11 mouse cellular contexts compared by ENCODE assay signal in the genomic region with DNA sequence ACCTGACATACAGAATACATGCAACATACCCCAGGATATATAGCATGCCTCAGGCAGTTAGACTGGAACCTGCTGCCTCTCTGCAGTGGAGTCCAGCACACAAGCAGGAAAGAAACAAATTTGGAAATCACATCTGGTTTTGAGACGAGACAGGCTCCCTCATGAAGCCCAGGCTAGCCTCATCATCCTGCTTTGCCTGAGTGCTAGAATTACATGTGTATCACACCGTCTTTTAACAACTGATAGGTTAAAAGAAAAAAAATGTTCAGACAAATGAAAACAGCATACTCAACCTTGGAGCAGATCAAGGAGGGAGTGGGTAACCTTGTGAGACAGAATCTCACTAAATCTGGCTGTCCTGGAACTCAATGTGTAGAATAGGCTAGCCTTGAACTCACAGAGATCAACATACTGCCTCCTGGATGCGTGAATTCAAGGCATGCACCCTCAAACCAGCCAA. TPM values are rescaled to one million over a fixed set of nuclear protein-coding genes. Genes with fewer than 3 reads are reported as not detected.
DNase-seq lines count a peak whose midpoint lies in the region; ATAC-seq and TF ChIP-seq lines count a peak whose summit lies in the region.
"Had no signal": no experiment of that assay in that cellular context is flagged by ENCODE, and none has a peak within 500 bp of the region (broad histone marks: within the 10 kb centered on the region; RNA-seq: fewer than 3 reads in every experiment).

No protein-coding gene starts in this region.

- H3K27me3 ChIP-seq in heart, embryonic 12.5 days (replicated peaks) = no peaks in the 10 kb centered on the region
- no peaks in the 10 kb centered on the region for H3K27me3 ChIP-seq in heart, embryonic 10.5 days (ENCODE audit: insufficient read depth, poor library complexity, severe bottlenecking)
- no peaks in the 10 kb centered on the region for H3K27me3 ChIP-seq in MEL (ENCODE audit: control insufficient read depth in 1 of 2, insufficient read depth in 2 of 2, low read length in 2 of 2)
- H3K27me3 ChIP-seq in limb, embryonic 15.5 days = no peaks in the 10 kb centered on the region
- no peaks in the 10 kb centered on the region for H3K27me3 ChIP-seq in liver, embryonic 12.5 days (replicated peaks)
- H3K27me3 ChIP-seq: Patski had no signal

- no peak for DNase-seq in heart, embryonic 10.5 days (ENCODE audit: low spot score)
- peak in 1 of 2 experiments; percentile 3 for DNase-seq in layer of hippocampus, adult 2 months (ENCODE audit: low spot score in 2 of 2)
- no peak for DNase-seq in layer of hippocampus, postnatal 25 days (ENCODE audit: extremely low spot score in 1 of 2, low spot score in 1 of 2)
- no peak for DNase-seq in MEL (ENCODE audit: low read depth, low spot score)
- DNase-seq in urinary bladder, postnatal 10 days (ENCODE audit: low spot score) = no peak
- DNase-seq: adrenal gland, adult 8-10 months; B cell, adult 2 months had no signal

- H3K79me2 ChIP-seq in MEL (ENCODE audit: control insufficient read depth, insufficient read depth, low read length, poor library complexity) = no peaks in the 10 kb centered on the region

- H3K4me3 ChIP-seq in heart, embryonic 12.5 days = no peak overlapping the region
- H3K4me3 ChIP-seq in heart, embryonic 10.5 days = no peak overlapping the region
- no peak overlapping the region for H3K4me3 ChIP-seq in layer of hippocampus, adult 2 months
- no peak overlapping the region for H3K4me3 ChIP-seq in MEL (ENCODE audit: control insufficient read depth in 1 of 2, insufficient read depth in 1 of 2, low read depth in 2 of 2, low read length in 2 of 2)
- H3K4me3 ChIP-seq in limb, embryonic 15.5 days = no peak overlapping the region
- H3K4me3 ChIP-seq in liver, embryonic 12.5 days = no peak overlapping the region

- H3K27ac ChIP-seq in heart, embryonic 12.5 days (ENCODE audit: poor library complexity, severe bottlenecking) = 0 out of 2 replicates have a peak overlapping the region, but pooled peaks have one; percentile 74
- H3K27ac ChIP-seq in heart, embryonic 10.5 days = no peak overlapping the region
- H3K27ac ChIP-seq in layer of hippocampus, adult 2 months = peak overlapping the region; percentile 84
- no peak overlapping the region for H3K27ac ChIP-seq in MEL (ENCODE audit: control insufficient read depth, low read depth, low read length)
- peak overlapping the region; percentile 94 for H3K27ac ChIP-seq in limb, embryonic 15.5 days
- H3K27ac ChIP-seq in liver, embryonic 12.5 days = no peak overlapping the region

- TF ChIP-seq EP300 in MEL (IDR thresholded peaks at IDR 0.05; ENCODE audit: low read depth in 1 of 2, low read length in 2 of 2) = no peak

- no peak for TF ChIP-seq CTCF in layer of hippocampus, adult 2 months (conservative IDR thresholded peaks at IDR 0.05)
- TF ChIP-seq CTCF in MEL (IDR thresholded peaks at IDR 0.05 in 2 of 3, conservative IDR thresholded peaks at IDR 0.05 in 1 of 3; ENCODE audit: control insufficient read depth in 1 of 3, insufficient read depth in 1 of 3, low read depth in 2 of 3, low read length in 3 of 3, poor library complexity in 1 of 3, severe bottlenecking in 1 of 3) = no peak

- H3K9ac ChIP-seq in heart, embryonic 12.5 days = no peak overlapping the region
- no peak overlapping the region for H3K9ac ChIP-seq in MEL (ENCODE audit: control insufficient read depth, low read depth, low read length, poor library complexity, severe bottlenecking)
- no peak overlapping the region for H3K9ac ChIP-seq in limb, embryonic 15.5 days
- no peak overlapping the region for H3K9ac ChIP-seq in liver, embryonic 12.5 days

- ATAC-seq in heart, embryonic 12.5 days (ENCODE audit: insufficient number of reproducible peaks, low FRiP score) = no peak
- no peak for ATAC-seq in limb, embryonic 15.5 days (ENCODE audit: insufficient number of reproducible peaks, low FRiP score, low TSS enrichment, low read depth)
- ATAC-seq in liver, embryonic 12.5 days = no peak
- ATAC-seq: Patski had no signal

- peaks cover 30% of the 10 kb centered on the region for H3K4me1 ChIP-seq in heart, embryonic 12.5 days (replicated peaks)
- H3K4me1 ChIP-seq in heart, embryonic 10.5 days = peaks cover 26% of the 10 kb centered on the region
- H3K4me1 ChIP-seq in MEL (ENCODE audit: control insufficient read depth in 1 of 2, insufficient read depth in 2 of 2, low read length in 2 of 2) = no peaks in the 10 kb centered on the region
- peaks cover 47% of the 10 kb centered on the region for H3K4me1 ChIP-seq in limb, embryonic 15.5 days
- peaks cover 26% of the 10 kb centered on the region for H3K4me1 ChIP-seq in liver, embryonic 12.5 days

- no peak overlapping the region for H3K4me2 ChIP-seq in heart, embryonic 12.5 days
- H3K4me2 ChIP-seq in limb, embryonic 15.5 days = no peak overlapping the region
- H3K4me2 ChIP-seq in liver, embryonic 12.5 days = no peak overlapping the region

- H3K9me3 ChIP-seq in heart, embryonic 12.5 days (replicated peaks) = no peaks in the 10 kb centered on the region
- H3K9me3 ChIP-seq in heart, embryonic 10.5 days = no peaks in the 10 kb centered on the region
- H3K9me3 ChIP-seq in MEL (replicated peaks; ENCODE audit: insufficient read depth, low read length) = no peaks in the 10 kb centered on the region
- H3K9me3 ChIP-seq in limb, embryonic 15.5 days = no peaks in the 10 kb centered on the region
- H3K9me3 ChIP-seq in liver, embryonic 12.5 days (replicated peaks) = peaks cover under 1% of the 10 kb centered on the region; the same call in 1 of the 2 replicates

- peaks cover 35% of the 10 kb centered on the region for H3K36me3 ChIP-seq in heart, embryonic 12.5 days
- peaks cover 36% of the 10 kb centered on the region for H3K36me3 ChIP-seq in heart, embryonic 10.5 days
- H3K36me3 ChIP-seq in MEL (ENCODE audit: control insufficient read depth in 1 of 2, insufficient read depth in 2 of 2, low read length in 2 of 2) = peaks cover 0 to 4% of the 10 kb centered on the region in 2 experiments; a peak in 1 of 4 replicates
- peaks cover 32% of the 10 kb centered on the region for H3K36me3 ChIP-seq in limb, embryonic 15.5 days
- peaks cover 44% of the 10 kb centered on the region for H3K36me3 ChIP-seq in liver, embryonic 12.5 days

- no peak for TF ChIP-seq POLR2A in MEL (IDR thresholded peaks at IDR 0.05; ENCODE audit: control insufficient read depth in 1 of 2, insufficient read depth in 1 of 2, low read depth in 1 of 2, low read length in 2 of 2, poor library complexity in 1 of 2)

- WGBS in heart, embryonic 12.5 days = 80% methylated on average over 3 of the region's 3 CpGs
- WGBS in heart, embryonic 10.5 days = 77% methylated on average over 3 of the region's 3 CpGs
- 61% methylated on average over 3 of the region's 3 CpGs for WGBS in limb, embryonic 15.5 days
- 74% methylated on average over 3 of the region's 3 CpGs for WGBS in liver, embryonic 12.5 days (ENCODE audit: insufficient replicate concordance)

- TF ChIP-seq RAD21 in MEL (IDR thresholded peaks at IDR 0.05; ENCODE audit: low read depth, low read length) = no peak

TF ChIP-seq in MEL, 35 proteins besides CTCF, POLR2A, EP300 and RAD21:
- TF ChIP-seq ZNF384 (IDR thresholded peaks at IDR 0.05; ENCODE audit: low read depth, low read length) = no peak
- peak; percentile 77 for TF ChIP-seq POLR2AphosphoS2 (IDR thresholded peaks at IDR 0.05; ENCODE audit: low read length)
TF ChIP-seq in MEL: peak in this region for 1.

RNA-seq across cellular contexts. Expression of gene Ppia, which starts 8.1 kb away (rescaled TPM):
- 4,539 and 4,606 TPM in 2 replicates for polyA plus RNA-seq in heart, embryonic 12.5 days (2016; fragmentation: Nextera tagmentation; extraction: Ambion mirVana)
- polyA plus RNA-seq in heart, embryonic 10.5 days (2016; fragmentation: Nextera tagmentation; extraction: Ambion mirVana) = 4,882 and 5,148 TPM in 2 replicates
- 1,000 to 10,000 TPM; 1,589 to 1,677 TPM for total RNA-seq in layer of hippocampus, adult 2 months (2021)
- total RNA-seq in layer of hippocampus, postnatal 25 days (2021) = 1,000 to 10,000 TPM; 1,673 to 1,893 TPM
- 7,288 and 8,303 TPM in 2 replicates for total RNA-seq in MEL (2012; rRNA removed)
- 1,000 to 10,000 TPM in 1 of 2 experiments, not detected in 1; 3,662 TPM for polyA plus RNA-seq in MEL (2012; ENCODE audit: insufficient read depth in 1 of 2, insufficient read length in 2 of 2, low read depth in 1 of 2, low replicate concordance in 2 of 2, missing spikeins in 1 of 2)
- 4,193 and 4,412 TPM in 2 replicates for polyA plus RNA-seq in limb, embryonic 15.5 days (2015; fragmentation: Nextera tagmentation; extraction: Ambion mirVana)
- 3,798 and 3,900 TPM in 2 replicates for polyA plus RNA-seq in liver, embryonic 12.5 days (2016; fragmentation: Nextera tagmentation; extraction: Ambion mirVana)

RNA-seq across cellular contexts. Expression of gene Zmiz2, which starts 18.3 kb away (rescaled TPM):
- 7.0 and 7.5 TPM in 2 replicates for polyA plus RNA-seq in heart, embryonic 12.5 days (2016; fragmentation: Nextera tagmentation; extraction: Ambion mirVana)
- 8.1 and 10.2 TPM in 2 replicates for polyA plus RNA-seq in heart, embryonic 10.5 days (2016; fragmentation: Nextera tagmentation; extraction: Ambion mirVana)
- 100 to 1,000 TPM; 170 TPM for total RNA-seq in layer of hippocampus, adult 2 months (2021)
- 100 to 1,000 TPM; 165 to 189 TPM for total RNA-seq in layer of hippocampus, postnatal 25 days (2021)
- 12.3 and 12.8 TPM in 2 replicates for total RNA-seq in MEL (2012; rRNA removed)
- 10 to 100 TPM; 35.5 to 90.3 TPM for polyA plus RNA-seq in MEL (2012; ENCODE audit: insufficient read depth in 1 of 2, insufficient read length in 2 of 2, low read depth in 1 of 2, low replicate concordance in 2 of 2, missing spikeins in 1 of 2)
- polyA plus RNA-seq in limb, embryonic 15.5 days (2015; fragmentation: Nextera tagmentation; extraction: Ambion mirVana) = 10.0 TPM in 2 replicates
- polyA plus RNA-seq in liver, embryonic 12.5 days (2016; fragmentation: Nextera tagmentation; extraction: Ambion mirVana) = 5.6 and 6.7 TPM in 2 replicates

RNA-seq across cellular contexts. Expression of gene H2afv, which starts 37.1 kb away (rescaled TPM):
- 306 TPM in 2 replicates for polyA plus RNA-seq in heart, embryonic 12.5 days (2016; fragmentation: Nextera tagmentation; extraction: Ambion mirVana)
- polyA plus RNA-seq in heart, embryonic 10.5 days (2016; fragmentation: Nextera tagmentation; extraction: Ambion mirVana) = 303 and 415 TPM in 2 replicates
- total RNA-seq in layer of hippocampus, adult 2 months (2021) = 10 to 100 TPM; 43.6 to 47.3 TPM
- 10 to 100 TPM; 40.9 to 42.0 TPM for total RNA-seq in layer of hippocampus, postnatal 25 days (2021)
- 70.6 and 97.2 TPM in 2 replicates for total RNA-seq in MEL (2012; rRNA removed)
- 100 to 1,000 TPM in 1 of 2 experiments, not detected in 1; 159 TPM for polyA plus RNA-seq in MEL (2012; ENCODE audit: insufficient read depth in 1 of 2, insufficient read length in 2 of 2, low read depth in 1 of 2, low replicate concordance in 2 of 2, missing spikeins in 1 of 2)
- polyA plus RNA-seq in limb, embryonic 15.5 days (2015; fragmentation: Nextera tagmentation; extraction: Ambion mirVana) = 402 and 435 TPM in 2 replicates
- 121 and 125 TPM in 2 replicates for polyA plus RNA-seq in liver, embryonic 12.5 days (2016; fragmentation: Nextera tagmentation; extraction: Ambion mirVana)

Comparison
In these comparisons a context has a peak if more than half of its experiments do, and no peak if none do; other contexts are left out.
1. H3K27ac ChIP-seq: peak in heart, embryonic 12.5 days (single experiment), layer of hippocampus, adult 2 months (single experiment) and limb, embryonic 15.5 days (single experiment); none in heart, embryonic 10.5 days (single experiment), MEL (single experiment) and liver, embryonic 12.5 days (single experiment).